Mouse (Mus musculus) E14TG2a.4 (cell line): ENCODE measurements around the gene Cdcp1.

Experiments used
- CTCF ChIP-seq: conservative IDR thresholded peaks from 2 replicates; pipeline ENCODE4 v1.5.1; 2014; ENCODE audit warnings: low read length
- POU5F1 ChIP-seq: IDR thresholded peaks from 2 replicates; pipeline ENCODE4 v1.6.1; 2014; ENCODE audit warnings: low read length, borderline replicate concordance

GRCm38 (mm10) chr9:123148430-123148829 is 67.4 kb downstream of the Cdcp1 start:
- no peak for TF ChIP-seq CTCF
- no peak for TF ChIP-seq POU5F1
